Mouse (Mus musculus) CH12.LX (cell line): ENCODE measurements around the gene Ypel4. TPM values are rescaled to one million over a fixed set of nuclear protein-coding genes. Genes with fewer than 3 reads are reported as not detected.

Source experiments
- DNase-seq: peaks from one replicate; pipeline ENCODE4 v3.0.0-alpha.2; 2013; ENCODE audit errors: extremely low read depth
- H3K27ac ChIP-seq: 2 replicates; pipeline ENCODE4 v1.5.1; 2012; ENCODE audit warnings: low read depth, mild to moderate bottlenecking, control low read depth, moderate library complexity; ENCODE audit not compliant: insufficient read depth
- H3K27me3 ChIP-seq: replicated peaks from 2 replicates; pipeline ENCODE3; 2012; ENCODE audit warnings: inconsistent platforms
- H3K36me3 ChIP-seq, 2 experiments: replicated peaks in 1 of 2; 2 replicates each; pipeline versions ENCODE3 to v1.6.1; 2012; ENCODE audit warnings: inconsistent platforms in 1 of 2, low read length in 1 of 2, mild to moderate bottlenecking in 1 of 2, mixed read lengths in 1 of 2, moderate library complexity in 1 of 2; ENCODE audit not compliant: control insufficient read depth in 1 of 2, insufficient read depth in 1 of 2
- H3K4me1 ChIP-seq, 2 experiments: 2 replicates each; pipeline ENCODE4 v1.6.1; 2012; ENCODE audit warnings: inconsistent platforms in 1 of 2, moderate library complexity in 1 of 2; ENCODE audit not compliant: insufficient read depth in 2 of 2, control insufficient read depth in 1 of 2
- H3K4me2 ChIP-seq: 2 replicates; pipeline ENCODE4 v1.6.1; 2012; ENCODE audit warnings: low read depth, mild to moderate bottlenecking, control low read depth; ENCODE audit not compliant: poor library complexity, insufficient read depth, severe bottlenecking
- H3K4me3 ChIP-seq, 3 experiments: fragments of 150-350 bp in 1 of 3; sonication (generic) in 1 of 3; replicated peaks in 1 of 3; 2 replicates each; pipeline versions ENCODE3 to v1.5.1; 2011 to 2012; ENCODE audit warnings: low read depth in 2 of 3, low read length in 2 of 3, mild to moderate bottlenecking in 2 of 3, moderate library complexity in 2 of 3, control low read depth in 1 of 3, improper control_type of control experiment in 1 of 3, inconsistent platforms in 1 of 3, mixed read lengths in 1 of 3; ENCODE audit not compliant: poor library complexity in 1 of 3
- H3K79me2 ChIP-seq: replicated peaks from 2 replicates; pipeline ENCODE4 v1.6.1; 2012; ENCODE audit warnings: mild to moderate bottlenecking, moderate library complexity; ENCODE audit not compliant: control insufficient read depth, poor library complexity, insufficient read depth, severe bottlenecking; ENCODE audit errors: extremely low read depth
- H3K9ac ChIP-seq: 2 replicates; pipeline ENCODE4 v1.6.1; 2012; ENCODE audit warnings: low read depth, mild to moderate bottlenecking, control low read depth, moderate library complexity; ENCODE audit not compliant: insufficient read depth
- H3K9me3 ChIP-seq: replicated peaks from 2 replicates; pipeline ENCODE3; 2012; ENCODE audit warnings: low read length, inconsistent platforms, mixed read lengths
- CHD2 ChIP-seq: IDR thresholded peaks from 2 replicates; pipeline ENCODE4 v1.6.1; 2011; ENCODE audit warnings: low read length, improper control_type of control experiment
- E2F4 ChIP-seq: IDR thresholded peaks from 2 replicates; pipeline ENCODE4 v1.6.1; 2011; ENCODE audit warnings: low read depth, low read length, improper control_type of control experiment; ENCODE audit not compliant: insufficient replicate concordance
- EP300 ChIP-seq: IDR thresholded peaks from 2 replicates; pipeline ENCODE4 v1.6.1; 2011; ENCODE audit warnings: low read length, improper control_type of control experiment
- ETS1 ChIP-seq: conservative IDR thresholded peaks from 2 replicates; pipeline ENCODE4 v1.6.1; 2012; ENCODE audit warnings: low read depth, mild to moderate bottlenecking, inconsistent platforms, low read length, improper control_type of control experiment, moderate library complexity
- HCFC1 ChIP-seq: IDR thresholded peaks from 2 replicates; pipeline ENCODE4 v1.6.1; 2012; ENCODE audit warnings: low read depth, mild to moderate bottlenecking, inconsistent platforms, low read length, improper control_type of control experiment
- IRF4 ChIP-seq: IDR thresholded peaks from 2 replicates; pipeline ENCODE4 v1.6.1; 2014; ENCODE audit warnings: low read depth, mild to moderate bottlenecking, inconsistent platforms, low read length, improper control_type of control experiment
- MAX ChIP-seq: IDR thresholded peaks from 2 replicates; pipeline ENCODE4 v1.6.1; 2011; ENCODE audit warnings: low read length, improper control_type of control experiment
- MAZ ChIP-seq: IDR thresholded peaks from 2 replicates; pipeline ENCODE4 v1.6.1; 2012; ENCODE audit warnings: low read depth, mild to moderate bottlenecking, inconsistent platforms, low read length, improper control_type of control experiment, moderate library complexity
- MEF2A ChIP-seq: IDR thresholded peaks from 2 replicates; pipeline ENCODE4 v1.6.1; 2014; ENCODE audit warnings: low read depth, mild to moderate bottlenecking, inconsistent platforms, low read length, improper control_type of control experiment, borderline replicate concordance
- NRF1 ChIP-seq: IDR thresholded peaks from 2 replicates; pipeline ENCODE4 v1.6.1; 2014; ENCODE audit warnings: low read depth, mild to moderate bottlenecking, inconsistent platforms, low read length, improper control_type of control experiment, moderate library complexity
- PAX5 ChIP-seq: IDR thresholded peaks from 2 replicates; pipeline ENCODE4 v1.6.1; 2012; ENCODE audit warnings: low read length, inconsistent platforms, mixed read lengths
- POLR2AphosphoS2 ChIP-seq: IDR thresholded peaks from 2 replicates; pipeline ENCODE4 v1.6.1; 2011; ENCODE audit warnings: low read depth, low read length, improper control_type of control experiment
- RCOR1 ChIP-seq: conservative IDR thresholded peaks from 2 replicates; pipeline ENCODE4 v1.6.1; 2012; ENCODE audit warnings: low read depth, mild to moderate bottlenecking, inconsistent platforms, low read length, improper control_type of control experiment
- SIN3A ChIP-seq: IDR thresholded peaks from 2 replicates; pipeline ENCODE4 v1.6.1; 2012; ENCODE audit warnings: low read length, improper control_type of control experiment, inconsistent platforms
- SMC3 ChIP-seq: IDR thresholded peaks from 2 replicates; pipeline ENCODE4 v1.6.1; 2011; ENCODE audit warnings: low read depth, low read length, improper control_type of control experiment
- TBP ChIP-seq: conservative IDR thresholded peaks from 2 replicates; pipeline ENCODE4 v1.6.1; 2011; ENCODE audit warnings: low read depth, low read length, improper control_type of control experiment
- USF1 ChIP-seq: IDR thresholded peaks from 2 replicates; pipeline ENCODE4 v1.6.1; 2014; ENCODE audit warnings: low read depth, mild to moderate bottlenecking, inconsistent platforms, low read length, improper control_type of control experiment
- USF2 ChIP-seq: conservative IDR thresholded peaks from 2 replicates; pipeline ENCODE4 v1.6.1; 2011; ENCODE audit warnings: low read depth, low read length, improper control_type of control experiment
- ZMIZ1 ChIP-seq: IDR thresholded peaks from 2 replicates; pipeline ENCODE4 v1.6.1; 2012; ENCODE audit warnings: low read depth, mild to moderate bottlenecking, inconsistent platforms, low read length, improper control_type of control experiment
- dilution Hi-C: fragments of 300-500 bp; cut with MboI; formaldehyde crosslinking; loops from 2 replicates; pipeline ENCODE4 v1.14.3; 2020; ENCODE audit warnings: low sequenced_read_pairs; ENCODE audit not compliant: extremely low pct_unique_long_range_greater_than_20kb, extremely low pct_ligation_motif_present
- in situ Hi-C: fragments of 300-500 bp; cut with MboI; formaldehyde crosslinking; loops from 3 replicates; pipeline ENCODE4 v1.14.3; 2019; ENCODE audit warnings: low sequenced_read_pairs, low pct_ligation_motif_present, low pct_unique_long_range_greater_than_20kb, mixed read lengths
- polyA plus RNA-seq: library from polyadenylated mRNA; unstranded; fragments of >175 nt; gene quantifications from 2 replicates; pipeline ENCODE4 v1.2.1, GENCODE M21; 2012; ENCODE audit warnings: low read depth; ENCODE audit not compliant: insufficient read length
- total RNA-seq, 2 experiments: library from RNA; depleted of rRNA; stranded (reverse); fragments of 300-350 nt in 1 of 2; fragments of >200 nt in 1 of 2; gene quantifications; 2 replicates each; pipeline ENCODE4 v1.2.3; 2012 to 2014

Ypel4 gene
- total and polyA plus RNA-seq, 3 experiments = 0.59 TPM; not detected in 2

- Histone ChIP-seq H3K4me2 (peak overlapping the region; percentile 47), H3K4me1 (0 out of 4 replicates have a peak, but pooled peaks cover 0 to 2% of the 10 kb centered on the region in 2 experiments), H3K9ac (no peak overlapping the region), H3K9me3 (no peaks in the 10 kb centered on the region), H3K4me3 (no peak overlapping the region), H3K27ac (no peak overlapping the region), H3K36me3 (no peaks in the 10 kb centered on the region), H3K27me3 (peaks cover 27% of the 10 kb centered on the region), H3K79me2 (no peaks in the 10 kb centered on the region)
- DNase-seq = no peak
- in situ Hi-C loops = no loop called here
- dilution Hi-C loops = no loop called here
- TF ChIP-seq TBP (no peak), USF1 (no peak), SMC3 (no peak), POLR2AphosphoS2 (no peak), HCFC1 (no peak), ETS1 (peak; percentile 38; the same call in 1 of the 2 replicates), USF2 (no peak)
These were observed 16.3 kb downstream of the Ypel4 start for GRCm38 (mm10) chr2:84750115-84750514.

DNA sequence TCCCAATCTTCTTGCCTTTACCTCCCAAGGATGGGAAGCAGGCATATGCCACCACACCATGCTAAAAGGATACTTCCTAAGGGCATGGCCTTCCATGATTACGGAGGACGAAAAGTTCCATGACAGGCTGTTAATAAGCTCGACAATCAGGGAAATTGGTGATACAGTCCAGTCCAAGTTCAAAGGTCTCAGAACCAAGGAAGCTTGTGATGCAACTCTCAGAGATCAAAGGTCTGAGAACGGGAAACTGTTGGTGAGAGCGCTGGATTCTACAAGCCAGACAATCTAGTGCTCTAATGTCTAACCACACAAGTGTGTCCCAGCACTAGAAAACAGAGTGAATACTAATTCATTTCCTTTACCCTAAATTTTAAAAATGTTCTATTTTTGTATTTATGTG lies 22.4 kb downstream of the Ypel4 start:
- TF ChIP-seq ETS1 (no peak), E2F4 (no peak), MEF2A (no peak), MAX (no peak), RCOR1 (no peak), NRF1 (no peak), EP300 (no peak), MAZ (no peak), USF1 (no peak), TBP (no peak), HCFC1 (no peak), IRF4 (no peak), CHD2 (no peak), PAX5 (no peak), SIN3A (no peak), ZMIZ1 (no peak)
- TF ChIP-seq, all 38 proteins: peak for 0
- no peaks in the 10 kb centered on the region for H3K4me1 ChIP-seq
- no peak for DNase-seq

More for the DNA sequence above, 22.4 kb downstream of the Ypel4 start:
- no peaks in the 10 kb centered on the region for H3K9me3 ChIP-seq
- no peak overlapping the region for H3K4me2 ChIP-seq
- no peaks in the 10 kb centered on the region for H3K27me3 ChIP-seq
- in situ Hi-C loops = no loop called here
- H3K36me3 ChIP-seq = no peaks in the 10 kb centered on the region
- H3K79me2 ChIP-seq = no peaks in the 10 kb centered on the region
- H3K9ac ChIP-seq = no peak overlapping the region
- no peak overlapping the region for H3K27ac ChIP-seq
- no peak overlapping the region for H3K4me3 ChIP-seq
- dilution Hi-C loops = no loop called here
